Mouse (Mus musculus) cortical plate, adult 2 months (tissue): ENCODE measurements around the gene Lrwd1. TPM values are rescaled to one million over a fixed set of nuclear protein-coding genes. Genes with fewer than 3 reads are reported as not detected.
"Not testable (repeated sequence)": the region's sequence is repeated elsewhere in the genome, so short reads cannot be mapped to it uniquely, and the experiment has no call there.

Source experiments
- H3K27ac ChIP-seq: fragments of 200-500 bp; 2 replicates; pipeline ENCODE4 v1.5.1; 2012; ENCODE audit warnings: low read length, control low read depth, inconsistent platforms; ENCODE audit not compliant: insufficient read depth
- H3K4me1 ChIP-seq: fragments of 200-500 bp; 2 replicates; pipeline ENCODE4 v1.6.1; 2011; ENCODE audit warnings: low read length; ENCODE audit not compliant: control insufficient read depth, insufficient read depth
- H3K4me3 ChIP-seq: fragments of 200-500 bp; 2 replicates; pipeline ENCODE4 v1.5.1; 2011; ENCODE audit warnings: mild to moderate bottlenecking, low read length, control low read depth; ENCODE audit not compliant: insufficient read depth
- CTCF ChIP-seq: fragments of 200-500 bp; IDR thresholded peaks from 2 replicates; pipeline ENCODE4 v1.5.1; 2011; ENCODE audit warnings: mild to moderate bottlenecking, control low read depth, low read length; ENCODE audit not compliant: insufficient read depth; ENCODE audit errors: extremely low read depth
- POLR2A ChIP-seq: fragments of 200-500 bp; IDR thresholded peaks from 2 replicates; pipeline ENCODE4 v1.6.1; 2011; ENCODE audit warnings: mild to moderate bottlenecking, low read length, control low read depth; ENCODE audit not compliant: insufficient read depth; ENCODE audit errors: extremely low read depth
- polyA plus RNA-seq: library from polyadenylated mRNA; depleted of rRNA; stranded (reverse); fragments of >200 nt; gene quantifications from 2 replicates; pipeline ENCODE4 v1.2.3, GENCODE M21; 2012

The Lrwd1 gene
- polyA plus RNA-seq, 1 experiment: 18.2 TPM

GRCm38 (mm10) chr5:136171363-136172341 lies 35.8 kb upstream of the Lrwd1 start:
- no peak overlapping the region for H3K27ac ChIP-seq
- peak overlapping the region; percentile 48; the same call in 1 of the 2 replicates for H3K4me3 ChIP-seq
- H3K4me1 ChIP-seq: no peaks in the 10 kb centered on the region
- TF ChIP-seq POLR2A (no peak), CTCF (no peak)

GRCm38 (mm10) chr5:136170512-136171362 lies 34.9 kb upstream of the Lrwd1 start, which contains the start of gene Orai2:
TSS of gene Orai2 (minus strand) at chr5:136170713.
- TF ChIP-seq POLR2A (peak; percentile 33; the same call in 1 of the 2 replicates), CTCF (no peak)
- H3K4me1 ChIP-seq: no peaks in the 10 kb centered on the region
- peak within 1 kb of the TSS; percentile 48 for H3K4me3 ChIP-seq
- H3K27ac ChIP-seq: 0 out of 2 replicates have a peak within 1 kb of the TSS, but pooled peaks have one; percentile 4

- Histone ChIP-seq H3K4me1 (no peaks in the 10 kb centered on the region), H3K4me3 (peak overlapping the region; percentile 48), H3K27ac (no peak overlapping the region)
- TF ChIP-seq POLR2A (no peak), CTCF (no peak)
Observed at GRCm38 (mm10) chr5:136169626-136170511, 34.0 kb upstream of the Lrwd1 start.

- Histone ChIP-seq H3K4me1 (no peaks in the 10 kb centered on the region), H3K27ac (no peak overlapping the region)
- peak; percentile 12; the same call in 1 of the 2 replicates for TF ChIP-seq CTCF
- no peak for TF ChIP-seq POLR2A
Observed at GRCm38 (mm10) chr5:136168071-136168470, 32.2 kb upstream of the Lrwd1 start.

GRCm38 (mm10) chr5:136167296-136167695 lies 31.4 kb upstream of the Lrwd1 start:
- no peak overlapping the region for H3K27ac ChIP-seq
- no peaks in the 10 kb centered on the region for H3K4me1 ChIP-seq
- H3K4me3 ChIP-seq: no peak overlapping the region
- TF ChIP-seq CTCF (no peak), POLR2A (no peak)

More at GRCm38 (mm10) chr5:136168071-136168470, 32.2 kb upstream of the Lrwd1 start:
- H3K4me3 ChIP-seq: no peak overlapping the region

GRCm38 (mm10) chr5:136165246-136165645 lies 29.4 kb upstream of the Lrwd1 start:
- Histone ChIP-seq H3K4me3 (no peak overlapping the region), H3K4me1 (no peaks in the 10 kb centered on the region), H3K27ac (no peak overlapping the region)
- no peak for TF ChIP-seq POLR2A
- no peak for TF ChIP-seq CTCF

- TF ChIP-seq CTCF: no peak
- no peak for TF ChIP-seq POLR2A
- H3K27ac ChIP-seq: no peak overlapping the region
- H3K4me1 ChIP-seq: no peaks in the 10 kb centered on the region
- no peak overlapping the region for H3K4me3 ChIP-seq
Observed at GRCm38 (mm10) chr5:136163807-136164474, 28.1 kb upstream of the Lrwd1 start.

- not testable (repeated sequence) for H3K4me3 ChIP-seq, H3K4me1 ChIP-seq, H3K27ac ChIP-seq
Observed at GRCm38 (mm10) chr5:136160084-136160483, 24.2 kb upstream of the Lrwd1 start.
